Mouse (Mus musculus): Measurements from ENCODE around the gene Arid1b.

The Arid1b gene

GRCm38 (mm10) chr17:5252436-5252835 lies 258.3 kb downstream of the Arid1b start:
- peak; percentile 70 to 83 for DNase-seq

- DNase-seq, result no peak
Measured at GRCm38 (mm10) chr17:5254717-5255617, 260.8 kb downstream of the Arid1b start.

GRCm38 (mm10) chr17:5255618-5255933 lies 261.4 kb downstream of the Arid1b start:
- no peak for DNase-seq

- no peak for DNase-seq
Measured at GRCm38 (mm10) chr17:5258978-5259377, 264.8 kb downstream of the Arid1b start.

- DNase-seq, result no peak
Measured at GRCm38 (mm10) chr17:5261131-5261651, 267.1 kb downstream of the Arid1b start.

- peak; percentile 21 to 60 for DNase-seq
Measured at GRCm38 (mm10) chr17:5261874-5262605, 267.9 kb downstream of the Arid1b start.

- DNase-seq, result no peak
Measured at GRCm38 (mm10) chr17:5262788-5263187, 268.7 kb downstream of the Arid1b start.

GRCm38 (mm10) chr17:5264783-5265182 lies 270.7 kb downstream of the Arid1b start:
- no peak for DNase-seq

- DNase-seq, result no peak
Measured at GRCm38 (mm10) chr17:5265615-5266014, 271.5 kb downstream of the Arid1b start.

GRCm38 (mm10) chr17:5267747-5268146 lies 273.6 kb downstream of the Arid1b start:
- DNase-seq, result no peak

GRCm38 (mm10) chr17:5269302-5269701 lies 275.2 kb downstream of the Arid1b start:
- peak in 1 of 2 experiments; percentile 49 for DNase-seq

- no peak for DNase-seq
Measured at GRCm38 (mm10) chr17:5269774-5270173, 275.6 kb downstream of the Arid1b start.

GRCm38 (mm10) chr17:5270823-5271222 lies 276.7 kb downstream of the Arid1b start:
- DNase-seq, result no peak

GRCm38 (mm10) chr17:5273118-5273517 lies 279.0 kb downstream of the Arid1b start:
- DNase-seq, result no peak

GRCm38 (mm10) chr17:5273685-5274084 lies 279.6 kb downstream of the Arid1b start:
- DNase-seq, result peak in 1 of 2 experiments; percentile 68

- DNase-seq, result no peak
Measured at GRCm38 (mm10) chr17:5274429-5274828, 280.3 kb downstream of the Arid1b start.

GRCm38 (mm10) chr17:5275749-5276148 lies 281.6 kb downstream of the Arid1b start:
- DNase-seq, result no peak

GRCm38 (mm10) chr17:5277137-5277871 lies 283.2 kb downstream of the Arid1b start:
- no peak for DNase-seq

GRCm38 (mm10) chr17:5280499-5281053 lies 286.4 kb downstream of the Arid1b start:
- no peak for DNase-seq

GRCm38 (mm10) chr17:5284783-5285182 lies 290.7 kb downstream of the Arid1b start:
- no peak for DNase-seq

- no peak for DNase-seq
Measured at GRCm38 (mm10) chr17:5285877-5286440, 291.8 kb downstream of the Arid1b start.

GRCm38 (mm10) chr17:5286571-5287209 lies 292.6 kb downstream of the Arid1b start:
- no peak for DNase-seq
